Mouse (Mus musculus) liver, postnatal 0 days (tissue): ENCODE measurements around the gene Osbpl11.

Experiments used
- CTCF ChIP-seq: sonication (generic); IDR thresholded peaks from 2 replicates; pipeline ENCODE4 v1.5.1; 2016; ENCODE audit warnings: antibody characterized with exemption, low read depth
- EP300 ChIP-seq: IDR thresholded peaks from 2 replicates; pipeline ENCODE4 v1.6.1; 2016; ENCODE audit warnings: antibody characterized with exemption, low read depth, mild to moderate bottlenecking

DNA sequence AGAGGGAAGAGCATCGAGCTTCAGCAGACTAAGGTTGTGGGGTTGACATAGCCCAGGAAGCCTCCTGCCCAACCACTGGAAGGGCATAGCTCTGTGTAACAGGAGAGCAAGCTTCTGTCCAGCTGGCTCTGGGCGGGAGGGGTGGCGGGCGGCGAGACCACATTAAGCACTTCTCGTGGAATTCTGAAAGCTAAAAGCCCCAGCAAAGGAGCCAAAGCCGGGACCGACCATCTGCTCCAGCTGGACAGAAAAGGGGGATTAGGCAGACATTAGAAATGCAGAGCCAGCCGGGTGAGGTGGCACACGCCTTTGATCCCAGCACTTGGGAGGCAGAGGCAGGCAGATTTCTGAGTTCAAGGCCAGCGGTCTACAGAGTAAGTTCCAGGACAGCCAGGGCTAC, 26.9 kb upstream of the Osbpl11 start:
- TF ChIP-seq CTCF (no peak), EP300 (no peak)
